8 mouse cellular contexts compared by ENCODE assay signal in genomic region chr1:134562457-134562856, GRCm38 (mm10). TPM values are rescaled to one million over a fixed set of nuclear protein-coding genes. Genes with fewer than 3 reads are reported as not detected.
DNase-seq lines count a peak whose midpoint lies in the region; ATAC-seq and TF ChIP-seq lines count a peak whose summit lies in the region.
"Had no signal": no experiment of that assay in that cellular context is flagged by ENCODE, and none has a peak within 500 bp of the region (broad histone marks: within the 10 kb centered on the region; RNA-seq: fewer than 3 reads in every experiment).

No protein-coding gene starts in this region.

- no peaks in the 10 kb centered on the region; the same call in 1 of the 2 replicates for H3K36me3 ChIP-seq in testis, adult 2 months (ENCODE audit: control insufficient read depth, insufficient read depth, low read length)
- H3K36me3 ChIP-seq in forebrain, postnatal 0 days (ENCODE audit: insufficient read depth), result no peaks in the 10 kb centered on the region
- no peaks in the 10 kb centered on the region for H3K36me3 ChIP-seq in liver, embryonic 15.5 days (replicated peaks)

- H3K9me3 ChIP-seq in forebrain, postnatal 0 days (ENCODE audit: low read length), result no peaks in the 10 kb centered on the region
- no peaks in the 10 kb centered on the region for H3K9me3 ChIP-seq in liver, embryonic 15.5 days (replicated peaks)

- no peak for TF ChIP-seq POLR2A in testis, adult 2 months (IDR thresholded peaks at IDR 0.05; ENCODE audit: control insufficient read depth, low read depth, low read length)

- peak overlapping the region; percentile 88; the same call in 1 of the 2 replicates for H3K4me3 ChIP-seq in testis, adult 2 months (ENCODE audit: control insufficient read depth, low read depth, low read length)
- peak overlapping the region; percentile 98 for H3K4me3 ChIP-seq in forebrain, postnatal 0 days (ENCODE audit: low read depth, low read length)
- no peak overlapping the region for H3K4me3 ChIP-seq in liver, embryonic 15.5 days (replicated peaks)

- H3K4me1 ChIP-seq in testis, adult 2 months (ENCODE audit: control insufficient read depth, insufficient read depth, low read length), result peaks cover 5% of the 10 kb centered on the region
- H3K4me1 ChIP-seq in forebrain, postnatal 0 days (ENCODE audit: insufficient read depth), result peaks cover 13% of the 10 kb centered on the region; the same call in 1 of the 2 replicates
- peaks cover 38% of the 10 kb centered on the region for H3K4me1 ChIP-seq in liver, embryonic 15.5 days (replicated peaks)

- DNase-seq in testis, postnatal 14 days (ENCODE audit: low spot score), result no peak
- no peak for DNase-seq in forebrain, postnatal 0 days
- no peak for DNase-seq in thymus, postnatal 4 days
- DNase-seq in right cerebral cortex, postnatal 14 days, result no peak
- no peak for DNase-seq in cerebellum, postnatal 4 days (ENCODE audit: low spot score in 2 of 2)

- H3K27ac ChIP-seq in testis, adult 2 months (ENCODE audit: control insufficient read depth, insufficient read depth, low read depth, low read length), result peak overlapping the region; percentile 97
- H3K27ac ChIP-seq in forebrain, postnatal 0 days (ENCODE audit: low read depth, low read length), result no peak overlapping the region
- H3K27ac ChIP-seq in liver, embryonic 15.5 days (replicated peaks), result no peak overlapping the region

- TF ChIP-seq CTCF in testis, adult 2 months (IDR thresholded peaks at IDR 0.05; ENCODE audit: control insufficient read depth, insufficient read depth, insufficient replicate concordance, low read depth, low read length), result no peak
- TF ChIP-seq CTCF in forebrain, postnatal 0 days (IDR thresholded peaks at IDR 0.05; ENCODE audit: low read depth), result no peak

- no peak for ATAC-seq in forebrain, postnatal 0 days
- no peak for ATAC-seq in liver, embryonic 15.5 days (ENCODE audit: insufficient read depth)

- no peaks in the 10 kb centered on the region for H3K27me3 ChIP-seq in testis, adult 2 months (ENCODE audit: control insufficient read depth, insufficient read depth, low read length)
- no peaks in the 10 kb centered on the region for H3K27me3 ChIP-seq in forebrain, postnatal 0 days (ENCODE audit: insufficient read depth, low read length)
- H3K27me3 ChIP-seq in liver, embryonic 15.5 days, result no peaks in the 10 kb centered on the region

- H3K4me2 ChIP-seq in forebrain, postnatal 0 days (ENCODE audit: low read depth), result peak overlapping the region; percentile 61
- H3K4me2 ChIP-seq in liver, embryonic 15.5 days, result peak overlapping the region; percentile 98

- peak overlapping the region; percentile 95 for H3K9ac ChIP-seq in forebrain, postnatal 0 days
- no peak overlapping the region for H3K9ac ChIP-seq in liver, embryonic 15.5 days

RNA-seq across cellular contexts. Expression of gene Kdm5b, which starts 2.5 kb away (rescaled TPM):
- 42.2 and 43.6 TPM in 2 replicates for polyA plus RNA-seq in testis, adult 2 months (2012; rRNA removed)
- total RNA-seq in forebrain, postnatal 0 days (2014; rRNA removed), result 75.2 and 84.6 TPM in 2 replicates
- polyA plus RNA-seq in forebrain, postnatal 0 days (2015; fragmentation: Nextera tagmentation; extraction: Ambion mirVana), result 38.3 and 53.6 TPM in 2 replicates
- polyA plus RNA-seq in liver, embryonic 15.5 days (2015; fragmentation: Nextera tagmentation; extraction: Ambion mirVana), result 5.6 TPM in 2 replicates

RNA-seq across cellular contexts. Expression of gene Mgat4e, which starts 13.0 kb away (rescaled TPM):
- polyA plus RNA-seq in testis, adult 2 months (2012; rRNA removed), result 87.2 and 108 TPM in 2 replicates
- 0.23 TPM in 1 of 2 replicates, not detected in the other for total RNA-seq in forebrain, postnatal 0 days (2014; rRNA removed)
- not detected in 2 replicates for polyA plus RNA-seq in forebrain, postnatal 0 days (2015; fragmentation: Nextera tagmentation; extraction: Ambion mirVana)
- polyA plus RNA-seq in liver, embryonic 15.5 days (2015; fragmentation: Nextera tagmentation; extraction: Ambion mirVana), result not detected in 2 replicates
- total RNA-seq: layer of hippocampus, postnatal 25 days had no signal

Comparison
In these comparisons a context has a peak if more than half of its experiments do, and no peak if none do; other contexts are left out.
1. RNA of gene Mgat4e, which starts 13.0 kb away (polyA plus RNA-seq): 87.2 to 108 TPM in testis, adult 2 months; not detected in forebrain, postnatal 0 days and not detected in liver, embryonic 15.5 days; every median in the first group is over 10 times any median in the second.